Mouse (Mus musculus): Measurements from ENCODE around the gene Gm14781.
"Not testable (repeated sequence)": the region's sequence is repeated elsewhere in the genome, so short reads cannot be mapped to it uniquely, and the experiment has no call there.

Gene Gm14781

GRCm38 (mm10) chrX:91631894-91632293, at the start of gene Gm14781:
TSS of gene Gm14781 (plus strand) at chrX:91632194.
- not testable (repeated sequence) for DNase-seq

- not testable (repeated sequence) for DNase-seq
These were observed 23.1 kb downstream of the Gm14781 start for GRCm38 (mm10) chrX:91654964-91655575.
